Mouse (Mus musculus): Measurements from ENCODE around the gene Dnah8.

GRCm38 (mm10) chr17:30788361-30788760 is 164.2 kb downstream of the Dnah8 start:
- TF ChIP-seq EP300 (IDR thresholded peaks at IDR 0.05), result no peak
- TF ChIP-seq CTCF (IDR thresholded peaks at IDR 0.05), result no peak
